Mouse (Mus musculus) liver, postnatal 0 days (tissue): ENCODE measurements around the gene Hmgn3.

Source experiments
- CTCF ChIP-seq: sonication (generic); IDR thresholded peaks from 2 replicates; pipeline ENCODE4 v1.5.1; 2016; ENCODE audit warnings: antibody characterized with exemption, low read depth
- EP300 ChIP-seq: IDR thresholded peaks from 2 replicates; pipeline ENCODE4 v1.6.1; 2016; ENCODE audit warnings: antibody characterized with exemption, low read depth, mild to moderate bottlenecking

GRCm38 (mm10) chr9:83112305-83112768 lies 34.1 kb downstream of the Hmgn3 start:
- TF ChIP-seq CTCF (no peak), EP300 (no peak)
